Mouse (Mus musculus): Measurements from ENCODE around the gene Hist1h4i.

GRCm38 (mm10) chr13:22001823-22002222, 39.3 kb downstream of the Hist1h4i start:
- TF ChIP-seq CTCF (IDR thresholded peaks at IDR 0.05; ENCODE audit: insufficient read depth, low read depth, low read length) (no peak), POLR2A (IDR thresholded peaks at IDR 0.05; ENCODE audit: insufficient read depth, low read depth, low read length) (no peak)

Measured in olfactory bulb, adult 2 months (tissue).